Mouse (Mus musculus): Measurements from ENCODE around the gene Cngb1. TPM values are rescaled to one million over a fixed set of nuclear protein-coding genes. Genes with fewer than 3 reads are reported as not detected.
A peak's percentile ranks its signal among the peaks of the same experiment; 100 is the strongest.

Gene Cngb1
- total and polyA plus RNA-seq, 3 experiments = 0.03 TPM; not detected in 2

DNA sequence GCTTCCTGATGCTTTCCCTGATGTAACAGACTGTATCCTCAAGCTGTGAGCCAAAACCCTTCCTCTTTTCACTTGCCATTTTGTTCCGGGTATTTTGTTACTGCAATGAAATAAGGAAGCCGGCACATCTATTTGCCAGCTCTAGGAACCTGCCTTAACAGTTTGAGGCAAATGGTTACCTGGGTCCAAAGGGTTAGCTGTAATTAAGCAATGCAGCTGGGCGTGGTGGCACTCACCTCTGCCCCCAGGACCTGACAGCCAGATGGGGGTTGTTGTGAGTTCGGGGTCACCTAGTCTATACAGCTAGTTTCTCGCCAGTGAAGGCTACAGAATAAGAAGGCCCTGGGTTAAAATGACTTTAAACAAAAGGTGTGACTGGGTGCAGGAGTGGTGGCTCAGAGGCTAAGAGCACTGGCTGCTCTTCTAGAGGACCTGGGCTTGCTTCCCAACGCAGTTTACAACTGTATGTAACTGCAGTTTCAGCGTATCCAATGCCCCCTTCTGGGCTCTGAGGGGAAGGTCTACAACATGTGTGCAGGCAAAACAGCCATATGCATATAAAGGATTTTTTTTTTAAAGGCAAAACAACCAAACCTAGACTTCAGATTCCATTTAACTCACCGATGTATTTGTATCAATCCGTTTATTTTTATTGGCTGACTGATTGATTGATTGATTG, 114.7 kb downstream of the Cngb1 start:
- peak in 2 of 3 experiments; percentile 3 to 22; a peak in 1 of 6 replicates for TF ChIP-seq CTCF (IDR thresholded peaks at IDR 0.05 in 2 of 3, conservative IDR thresholded peaks at IDR 0.05 in 1 of 3; ENCODE audit: control insufficient read depth in 1 of 3, insufficient read depth in 1 of 3, low read depth in 2 of 3, low read length in 3 of 3, poor library complexity in 1 of 3, severe bottlenecking in 1 of 3)
- no peak for TF ChIP-seq ZNF384 (IDR thresholded peaks at IDR 0.05; ENCODE audit: low read depth, low read length)
- peak; percentile 31 for TF ChIP-seq SMC3 (IDR thresholded peaks at IDR 0.05; ENCODE audit: low read depth, low read length)
- H3K27ac ChIP-seq (ENCODE audit: control insufficient read depth, low read depth, low read length) = no peak overlapping the region
- H3K4me3 ChIP-seq (ENCODE audit: control insufficient read depth in 1 of 2, insufficient read depth in 1 of 2, low read depth in 2 of 2, low read length in 2 of 2) = no peak overlapping the region
- no peaks in the 10 kb centered on the region for H3K79me2 ChIP-seq (ENCODE audit: control insufficient read depth, insufficient read depth, low read length, poor library complexity)
- H3K4me1 ChIP-seq (ENCODE audit: control insufficient read depth in 1 of 2, insufficient read depth in 2 of 2, low read length in 2 of 2) = no peaks in the 10 kb centered on the region
- no peaks in the 10 kb centered on the region for H3K9me3 ChIP-seq (replicated peaks; ENCODE audit: insufficient read depth, low read length)
- peaks cover 2 to 6% of the 10 kb centered on the region in 2 experiments for H3K27me3 ChIP-seq (ENCODE audit: control insufficient read depth in 1 of 2, insufficient read depth in 2 of 2, low read length in 2 of 2)
- H3K9ac ChIP-seq (ENCODE audit: control insufficient read depth, low read depth, low read length, poor library complexity, severe bottlenecking) = no peak overlapping the region
- no peak for DNase-seq (ENCODE audit: low read depth, low spot score)
- no peaks in the 10 kb centered on the region for H3K36me3 ChIP-seq (ENCODE audit: control insufficient read depth in 1 of 2, insufficient read depth in 2 of 2, low read length in 2 of 2)

Other genes starting within 250 kb of the Cngb1 start
- gene Katnb1, start 225.4 kb downstream of the Cngb1 start, total RNA-seq (2012; rRNA removed) = 13.6 and 14.2 TPM in 2 replicates
- 10 to 100 TPM in 1 of 2 experiments, not detected in 1; 23.8 TPM for gene Katnb1, start 225.4 kb downstream of the Cngb1 start, polyA plus RNA-seq (2012; ENCODE audit: insufficient read depth in 1 of 2, insufficient read length in 2 of 2, low read depth in 1 of 2, low replicate concordance in 2 of 2, missing spikeins in 1 of 2)
- 9.0 and 10.6 TPM in 2 replicates for gene Kifc3, start 103.8 kb downstream of the Cngb1 start, total RNA-seq (2012; rRNA removed)
- gene Kifc3, start 103.8 kb downstream of the Cngb1 start, polyA plus RNA-seq (2012; ENCODE audit: insufficient read depth in 1 of 2, insufficient read length in 2 of 2, low read depth in 1 of 2, low replicate concordance in 2 of 2, missing spikeins in 1 of 2) = 10 to 100 TPM in 1 of 2 experiments, not detected in 1; 19.1 TPM
- gene Tepp, start 4.0 kb upstream of the Cngb1 start, total RNA-seq (2012; rRNA removed) = not detected in 2 replicates
- gene Tepp, start 4.0 kb upstream of the Cngb1 start, polyA plus RNA-seq (2012; ENCODE audit: insufficient read depth in 1 of 2, insufficient read length in 2 of 2, low read depth in 1 of 2, low replicate concordance in 2 of 2, missing spikeins in 1 of 2) = not detected
- 1.8 and 2.0 TPM in 2 replicates for gene Zfp319, start 25.4 kb upstream of the Cngb1 start, total RNA-seq (2012; rRNA removed)
- gene Zfp319, start 25.4 kb upstream of the Cngb1 start, polyA plus RNA-seq (2012; ENCODE audit: insufficient read depth in 1 of 2, insufficient read length in 2 of 2, low read depth in 1 of 2, low replicate concordance in 2 of 2, missing spikeins in 1 of 2) = 1 to 10 TPM in 1 of 2 experiments, not detected in 1; 4.8 TPM
- gene Usb1, start 25.7 kb upstream of the Cngb1 start, total RNA-seq (2012; rRNA removed) = 29.1 and 36.2 TPM in 2 replicates
- 10 to 100 TPM in 1 of 2 experiments, not detected in 1; 52.5 TPM for gene Usb1, start 25.7 kb upstream of the Cngb1 start, polyA plus RNA-seq (2012; ENCODE audit: insufficient read depth in 1 of 2, insufficient read length in 2 of 2, low read depth in 1 of 2, low replicate concordance in 2 of 2, missing spikeins in 1 of 2)
- gene Mmp15, start 45.7 kb upstream of the Cngb1 start, total RNA-seq (2012; rRNA removed) = not detected in 2 replicates
- gene Mmp15, start 45.7 kb upstream of the Cngb1 start, polyA plus RNA-seq (2012; ENCODE audit: insufficient read depth in 1 of 2, insufficient read length in 2 of 2, low read depth in 1 of 2, low replicate concordance in 2 of 2, missing spikeins in 1 of 2) = under 1 TPM in 1 of 2 experiments, not detected in 1; 0.01 TPM
- 56.2 and 62.0 TPM in 2 replicates for gene Cfap20, start 128.3 kb upstream of the Cngb1 start, total RNA-seq (2012; rRNA removed)
- gene Cfap20, start 128.3 kb upstream of the Cngb1 start, polyA plus RNA-seq (2012; ENCODE audit: insufficient read depth in 1 of 2, insufficient read length in 2 of 2, low read depth in 1 of 2, low replicate concordance in 2 of 2, missing spikeins in 1 of 2) = 100 to 1,000 TPM in 1 of 2 experiments, 10 to 100 TPM in 1; 77.7 to 281 TPM
- 42.3 and 44.0 TPM in 2 replicates for gene Csnk2a2, start 183.5 kb upstream of the Cngb1 start, total RNA-seq (2012; rRNA removed)
- 100 to 1,000 TPM in 1 of 2 experiments, not detected in 1; 121 TPM for gene Csnk2a2, start 183.5 kb upstream of the Cngb1 start, polyA plus RNA-seq (2012; ENCODE audit: insufficient read depth in 1 of 2, insufficient read length in 2 of 2, low read depth in 1 of 2, low replicate concordance in 2 of 2, missing spikeins in 1 of 2)
- gene Ccdc113, start 227.5 kb upstream of the Cngb1 start, total RNA-seq (2012; rRNA removed) = not detected in 2 replicates
- not detected for gene Ccdc113, start 227.5 kb upstream of the Cngb1 start, polyA plus RNA-seq (2012; ENCODE audit: insufficient read depth in 1 of 2, insufficient read length in 2 of 2, low read depth in 1 of 2, low replicate concordance in 2 of 2, missing spikeins in 1 of 2)